Mouse (Mus musculus): ENCODE data around the gene Nbl1. TPM values are rescaled to one million over a fixed set of nuclear protein-coding genes. Genes with fewer than 3 reads are reported as not detected.

Nbl1 gene
- polyA plus RNA-seq, 1 experiment: 0.47 TPM

DNA sequence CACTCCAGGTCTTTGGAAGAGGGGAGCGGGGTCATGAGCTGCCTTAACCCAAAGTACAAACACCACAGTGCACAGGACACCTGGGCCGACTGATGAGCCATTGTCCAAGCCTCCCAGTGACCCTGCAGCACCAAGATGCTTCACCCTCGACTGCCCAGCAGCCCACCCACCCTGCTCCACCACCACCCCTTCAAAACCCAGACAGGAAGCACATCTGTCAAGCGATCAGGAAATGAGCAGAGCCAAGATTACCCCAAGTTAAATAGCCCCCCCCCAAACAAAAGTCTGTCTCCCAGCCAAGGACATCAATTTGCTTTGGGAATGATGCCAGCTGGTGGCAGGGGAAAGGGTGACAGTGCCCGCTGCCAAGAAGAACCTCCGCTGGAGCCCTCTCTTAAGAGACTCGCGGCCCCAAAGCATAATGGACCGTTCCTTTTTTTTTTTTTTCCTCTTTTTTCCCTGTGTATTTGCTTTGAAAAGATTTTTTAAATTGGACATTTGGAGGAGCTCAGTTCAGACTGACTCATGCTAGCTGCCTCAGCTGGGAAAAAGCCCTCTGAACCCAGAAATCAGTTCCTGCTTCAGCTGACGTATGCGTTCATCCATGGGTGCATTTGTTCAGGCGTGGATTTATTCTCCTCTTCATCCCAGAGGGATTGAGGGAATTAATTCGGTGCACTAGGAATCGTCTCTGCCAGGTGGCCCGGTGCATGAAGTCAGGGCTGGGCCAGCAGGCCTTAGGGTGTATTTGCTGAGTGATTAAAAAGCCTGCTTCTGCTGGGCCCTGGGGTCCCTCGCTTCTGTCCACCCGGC is 54.8 kb downstream of the Nbl1 start:
- H3K4me1 ChIP-seq: no peaks in the 10 kb centered on the region
- H3K36me3 ChIP-seq (replicated peaks; ENCODE audit: low read length): peaks cover 11% of the 10 kb centered on the region
- H3K4me3 ChIP-seq (replicated peaks): no peak overlapping the region
- TF ChIP-seq GATA1 (IDR thresholded peaks at IDR 0.05; ENCODE audit: borderline replicate concordance, low read length) (no peak), FLI1 (IDR thresholded peaks at IDR 0.05; ENCODE audit: low read length) (no peak)
- peaks cover 27% of the 10 kb centered on the region for H3K27me3 ChIP-seq (replicated peaks)
- peaks cover 24% of the 10 kb centered on the region for H3K9me3 ChIP-seq

DNA sequence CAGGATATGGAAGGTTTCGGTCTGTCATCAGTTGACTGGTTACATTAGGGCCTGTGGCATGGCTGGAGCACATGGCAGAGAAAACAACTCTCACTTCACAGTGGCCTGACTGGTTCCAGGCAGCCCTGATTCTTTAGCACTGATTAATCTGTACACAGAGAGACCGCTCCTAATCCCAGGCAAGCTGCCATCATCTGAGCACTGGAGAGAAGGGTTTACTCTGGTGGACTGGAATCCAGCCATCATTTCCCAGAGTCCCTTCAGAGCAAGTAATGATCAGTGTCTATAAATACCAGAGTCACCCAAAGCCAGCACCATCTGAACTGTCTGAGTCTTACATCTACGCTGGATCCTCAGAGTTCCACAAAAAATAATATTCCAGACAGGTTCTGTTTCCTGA is 57.0 kb downstream of the Nbl1 start:
- Histone ChIP-seq H3K36me3 (replicated peaks; ENCODE audit: low read length) (peaks cover 11% of the 10 kb centered on the region), H3K4me1 (no peaks in the 10 kb centered on the region), H3K9me3 (peaks cover 24% of the 10 kb centered on the region), H3K27me3 (replicated peaks) (peaks cover 30% of the 10 kb centered on the region), H3K4me3 (replicated peaks) (no peak overlapping the region)
- TF ChIP-seq FLI1 (IDR thresholded peaks at IDR 0.05; ENCODE audit: low read length) (no peak), GATA1 (IDR thresholded peaks at IDR 0.05; ENCODE audit: borderline replicate concordance, low read length) (no peak)

DNA sequence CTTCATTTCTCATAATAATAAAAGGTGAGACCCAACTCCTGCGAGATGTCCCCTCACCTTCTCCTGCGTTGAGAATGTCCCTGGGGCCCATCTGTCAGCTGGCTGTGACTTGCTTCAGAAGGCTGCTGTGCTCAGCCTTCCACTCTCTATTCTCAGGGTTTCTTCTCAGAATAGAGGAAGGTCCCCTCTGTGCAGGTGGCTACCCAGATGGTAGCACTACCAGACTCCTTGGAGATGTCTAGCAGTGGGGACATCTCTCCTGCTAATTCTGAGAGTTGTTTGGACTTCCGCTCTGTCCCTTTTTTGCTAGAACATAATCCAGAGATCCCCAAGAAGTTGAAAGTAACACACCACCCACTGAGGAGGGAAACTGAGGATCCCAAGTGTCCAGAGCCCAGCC is 57.9 kb downstream of the Nbl1 start:
- Histone ChIP-seq H3K4me3 (replicated peaks) (no peak overlapping the region), H3K4me1 (no peaks in the 10 kb centered on the region), H3K9me3 (peaks cover 24% of the 10 kb centered on the region), H3K27me3 (replicated peaks) (peaks cover 28% of the 10 kb centered on the region), H3K36me3 (replicated peaks; ENCODE audit: low read length) (peaks cover 11% of the 10 kb centered on the region)
- no peak for TF ChIP-seq GATA1 (IDR thresholded peaks at IDR 0.05; ENCODE audit: borderline replicate concordance, low read length)
- no peak for TF ChIP-seq FLI1 (IDR thresholded peaks at IDR 0.05; ENCODE audit: low read length)

DNA sequence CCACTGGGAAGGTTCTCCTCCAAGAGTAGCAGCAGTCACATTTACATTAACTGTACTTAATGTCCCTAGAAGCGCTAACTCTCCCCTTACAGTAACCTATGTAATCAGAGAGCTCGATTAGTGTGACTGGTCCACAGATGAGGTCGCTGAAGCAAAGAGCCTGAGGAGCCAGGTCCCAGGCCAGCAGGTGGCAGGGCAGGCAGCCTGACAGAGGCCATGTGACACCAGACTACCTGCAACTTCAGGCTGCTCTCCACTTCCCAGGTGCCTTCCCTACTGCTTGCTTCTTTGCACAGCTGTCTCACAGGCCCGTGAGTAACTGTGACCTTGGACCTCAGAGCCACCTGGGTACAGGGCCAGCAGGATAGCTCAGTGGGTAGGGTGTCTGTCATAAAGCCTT is 58.3 kb downstream of the Nbl1 start:
- TF ChIP-seq FLI1 (IDR thresholded peaks at IDR 0.05; ENCODE audit: low read length) (no peak), GATA1 (IDR thresholded peaks at IDR 0.05; ENCODE audit: borderline replicate concordance, low read length) (no peak)
- H3K27me3 ChIP-seq (replicated peaks): peaks cover 27% of the 10 kb centered on the region
- H3K4me1 ChIP-seq: no peaks in the 10 kb centered on the region
- H3K9me3 ChIP-seq: peaks cover 24% of the 10 kb centered on the region
- no peak overlapping the region for H3K4me3 ChIP-seq (replicated peaks)
- peaks cover 11% of the 10 kb centered on the region for H3K36me3 ChIP-seq (replicated peaks; ENCODE audit: low read length)

DNA sequence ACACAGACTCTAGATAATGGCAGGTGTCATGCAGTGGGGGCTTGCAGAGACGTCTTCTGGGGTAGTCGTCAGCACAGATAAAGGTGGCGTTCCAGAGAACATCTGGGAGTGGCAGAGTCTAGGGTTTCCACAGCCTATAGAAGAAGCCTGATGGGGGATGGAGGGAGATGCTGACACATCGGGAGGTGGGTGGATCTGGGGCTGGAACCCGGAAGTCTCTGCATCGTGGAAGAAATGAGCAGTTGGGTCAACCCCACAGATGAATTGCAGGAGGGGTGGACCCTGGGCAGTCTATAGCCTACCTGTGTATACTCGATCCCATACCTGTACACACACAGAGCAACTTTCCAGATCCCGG is 58.8 kb downstream of the Nbl1 start:
- Histone ChIP-seq H3K4me1 (no peaks in the 10 kb centered on the region), H3K9me3 (peaks cover 24% of the 10 kb centered on the region), H3K4me3 (replicated peaks) (no peak overlapping the region), H3K36me3 (replicated peaks; ENCODE audit: low read length) (peaks cover 11% of the 10 kb centered on the region), H3K27me3 (replicated peaks) (peaks cover 22% of the 10 kb centered on the region)
- TF ChIP-seq GATA1 (IDR thresholded peaks at IDR 0.05; ENCODE audit: borderline replicate concordance, low read length): no peak
- no peak for TF ChIP-seq FLI1 (IDR thresholded peaks at IDR 0.05; ENCODE audit: low read length)

- H3K9me3 ChIP-seq: peaks cover 24% of the 10 kb centered on the region
- peaks cover 11% of the 10 kb centered on the region for H3K36me3 ChIP-seq (replicated peaks; ENCODE audit: low read length)
- H3K4me3 ChIP-seq (replicated peaks): no peak overlapping the region
- TF ChIP-seq FLI1 (IDR thresholded peaks at IDR 0.05; ENCODE audit: low read length) (no peak), GATA1 (IDR thresholded peaks at IDR 0.05; ENCODE audit: borderline replicate concordance, low read length) (no peak)
- H3K4me1 ChIP-seq: no peaks in the 10 kb centered on the region
- peaks cover 18% of the 10 kb centered on the region for H3K27me3 ChIP-seq (replicated peaks)
These were observed 59.4 kb downstream of the Nbl1 start for GRCm38 (mm10) chr4:139033263-139034009.

GRCm38 (mm10) chr4:139032521-139032920 is 60.3 kb downstream of the Nbl1 start:
- Histone ChIP-seq H3K4me1 (no peaks in the 10 kb centered on the region), H3K36me3 (replicated peaks; ENCODE audit: low read length) (peaks cover 11% of the 10 kb centered on the region), H3K4me3 (replicated peaks) (no peak overlapping the region), H3K9me3 (peaks cover 23% of the 10 kb centered on the region), H3K27me3 (replicated peaks) (peaks cover 18% of the 10 kb centered on the region)
- TF ChIP-seq GATA1 (IDR thresholded peaks at IDR 0.05; ENCODE audit: borderline replicate concordance, low read length) (no peak), FLI1 (IDR thresholded peaks at IDR 0.05; ENCODE audit: low read length) (no peak)

Other genes starting within 250 kb of the Nbl1 start
- gene Pla2g5, start 229.5 kb downstream of the Nbl1 start, polyA plus RNA-seq (2012; ENCODE audit: insufficient read depth, low replicate concordance): not detected in 2 replicates
- gene Gm13030, start 219.0 kb downstream of the Nbl1 start, polyA plus RNA-seq (2012; ENCODE audit: insufficient read depth, low replicate concordance): not detected in 2 replicates
- 0.82 TPM in 1 of 2 replicates, not detected in the other for gene Pla2g2e, start 215.1 kb downstream of the Nbl1 start, polyA plus RNA-seq (2012; ENCODE audit: insufficient read depth, low replicate concordance)
- 1.4 and 1.7 TPM in 2 replicates for gene Otud3, start 179.0 kb downstream of the Nbl1 start, polyA plus RNA-seq (2012; ENCODE audit: insufficient read depth, low replicate concordance)
- gene Rnf186, start 125.9 kb downstream of the Nbl1 start, polyA plus RNA-seq (2012; ENCODE audit: insufficient read depth, low replicate concordance): not detected in 2 replicates
- gene Tmco4, start 120.1 kb downstream of the Nbl1 start, polyA plus RNA-seq (2012; ENCODE audit: insufficient read depth, low replicate concordance): 0.99 and 3.2 TPM in 2 replicates
- 3.9 TPM in 1 of 2 replicates, not detected in the other for gene Htr6, start 17.4 kb downstream of the Nbl1 start, polyA plus RNA-seq (2012; ENCODE audit: insufficient read depth, low replicate concordance)
- gene Minos1, start 38.1 kb upstream of the Nbl1 start, polyA plus RNA-seq (2012; ENCODE audit: insufficient read depth, low replicate concordance): 1.3 and 27.4 TPM in 2 replicates
- gene Capzb, start 99.9 kb upstream of the Nbl1 start, polyA plus RNA-seq (2012; ENCODE audit: insufficient read depth, low replicate concordance): 104 and 238 TPM in 2 replicates
- gene Pqlc2, start 217.7 kb upstream of the Nbl1 start, polyA plus RNA-seq (2012; ENCODE audit: insufficient read depth, low replicate concordance): 26.5 and 33.4 TPM in 2 replicates
- gene Akr7a5, start 217.8 kb upstream of the Nbl1 start, polyA plus RNA-seq (2012; ENCODE audit: insufficient read depth, low replicate concordance): 35.7 and 43.6 TPM in 2 replicates

Measured in megakaryocyte, embryonic 14.5 days (primary cell).